Mouse (Mus musculus) left cerebral cortex, adult 18-20 months (tissue): ENCODE results near the gene 5430419D17Rik. TPM values are rescaled to one million over a fixed set of nuclear protein-coding genes. Genes with fewer than 3 reads are reported as not detected.
A peak's percentile ranks its signal among the peaks of the same experiment; 100 is the strongest.

Experiments
- DNase-seq, 2 experiments: peaks; one replicate each; pipeline ENCODE4 v3.0.0; 2021 to 2022; ENCODE audit warnings: low spot score in 2 of 2, mixed read lengths in 1 of 2
- long read RNA-seq, 2 experiments: library from polyadenylated mRNA; stranded (forward); transcript quantifications; one replicate each; pipeline ENCODE4 v2.0.0; 2021
- total RNA-seq, 2 experiments: library from RNA; stranded (reverse); gene quantifications; 2 replicates each; pipeline ENCODE4 v1.2.3; 2021

5430419D17Rik gene
- not detected for total RNA-seq
- long read RNA-seq, experiment 1: 0 reads
- long read RNA-seq, experiment 2: 0 reads

- DNase-seq: no peak
Measured at GRCm38 (mm10) chr7:131174121-131174520, at the start of gene 5430419D17Rik. 5430419D17Rik (plus strand) TSS chr7:131174402.

GRCm38 (mm10) chr7:131130021-131130420, 44.2 kb upstream of the 5430419D17Rik start:
- no peak for DNase-seq

GRCm38 (mm10) chr7:131133181-131133580, 41.0 kb upstream of the 5430419D17Rik start:
- no peak for DNase-seq

- DNase-seq: no peak
Measured at GRCm38 (mm10) chr7:131146214-131146613, 28.0 kb upstream of the 5430419D17Rik start, which contains the start of gene 4933402N03Rik. 4933402N03Rik (minus strand) TSS chr7:131146314.

- DNase-seq: no peak
Measured at GRCm38 (mm10) chr7:131150179-131150578, 24.0 kb upstream of the 5430419D17Rik start.

GRCm38 (mm10) chr7:131153044-131153443, 21.2 kb upstream of the 5430419D17Rik start:
- DNase-seq: no peak

- DNase-seq: no peak
Measured at GRCm38 (mm10) chr7:131162251-131162650, 12.0 kb upstream of the 5430419D17Rik start.

GRCm38 (mm10) chr7:131167771-131168170, 6.4 kb upstream of the 5430419D17Rik start:
- DNase-seq: no peak

- DNase-seq: no peak
Measured at GRCm38 (mm10) chr7:131169099-131169498, 5.1 kb upstream of the 5430419D17Rik start.

GRCm38 (mm10) chr7:131182685-131183084, 8.5 kb downstream of the 5430419D17Rik start:
- DNase-seq: peak; percentile 51 to 65

GRCm38 (mm10) chr7:131184339-131184738, 10.1 kb downstream of the 5430419D17Rik start:
- no peak for DNase-seq

- DNase-seq: peak; percentile 50 to 76
Measured at GRCm38 (mm10) chr7:131187047-131187446, 12.8 kb downstream of the 5430419D17Rik start.

GRCm38 (mm10) chr7:131187996-131188395, 13.8 kb downstream of the 5430419D17Rik start:
- no peak for DNase-seq

GRCm38 (mm10) chr7:131223086-131223485, 48.9 kb downstream of the 5430419D17Rik start:
- DNase-seq: no peak

GRCm38 (mm10) chr7:131236091-131236490, 61.9 kb downstream of the 5430419D17Rik start:
- DNase-seq: no peak

- DNase-seq: no peak
Measured at GRCm38 (mm10) chr7:131244993-131245392, 70.8 kb downstream of the 5430419D17Rik start.

GRCm38 (mm10) chr7:131256841-131257240, 82.6 kb downstream of the 5430419D17Rik start:
- DNase-seq: no peak

GRCm38 (mm10) chr7:131257309-131257708, 83.1 kb downstream of the 5430419D17Rik start:
- DNase-seq: no peak

GRCm38 (mm10) chr7:131260946-131261345, 86.7 kb downstream of the 5430419D17Rik start:
- DNase-seq: peak; percentile 25 to 57

GRCm38 (mm10) chr7:131264251-131264650, 90.0 kb downstream of the 5430419D17Rik start:
- no peak for DNase-seq

GRCm38 (mm10) chr7:131265851-131266250, 91.6 kb downstream of the 5430419D17Rik start:
- DNase-seq: no peak

- no peak for DNase-seq
Measured at GRCm38 (mm10) chr7:131297151-131297550, 122.9 kb downstream of the 5430419D17Rik start.

GRCm38 (mm10) chr7:131303340-131303739, 129.1 kb downstream of the 5430419D17Rik start:
- DNase-seq: no peak
